Mouse (Mus musculus) embryonic fibroblast, embryonic 13.5 days (primary cell): Measurements from ENCODE around the gene Ap4s1. TPM values are rescaled to one million over a fixed set of nuclear protein-coding genes. Genes with fewer than 3 reads are reported as not detected.

Experiments
- H3K27ac ChIP-seq: 2 replicates; pipeline ENCODE4 v1.5.1; 2012; ENCODE audit warnings: low read length, control low read depth, inconsistent platforms; ENCODE audit not compliant: insufficient read depth
- H3K4me1 ChIP-seq: 2 replicates; pipeline ENCODE4 v1.6.1; 2011; ENCODE audit warnings: low read length; ENCODE audit not compliant: control insufficient read depth, insufficient read depth
- H3K4me3 ChIP-seq: 2 replicates; pipeline ENCODE4 v1.5.1; 2011; ENCODE audit warnings: mild to moderate bottlenecking, control low read depth, low read length; ENCODE audit not compliant: insufficient read depth
- CTCF ChIP-seq: IDR thresholded peaks from 2 replicates; pipeline ENCODE4 v1.5.1; 2011; ENCODE audit warnings: mild to moderate bottlenecking, control low read depth, low read length, moderate library complexity, borderline replicate concordance; ENCODE audit not compliant: insufficient read depth
- POLR2A ChIP-seq: IDR thresholded peaks from 2 replicates; pipeline ENCODE4 v1.6.1; 2011; ENCODE audit warnings: low read depth, mild to moderate bottlenecking, control low read depth, low read length, moderate library complexity
- polyA plus RNA-seq: library from polyadenylated mRNA; stranded (reverse); fragments of >200 nt; gene quantifications from 2 replicates; pipeline ENCODE4 v1.2.4, GENCODE M21; 2011; ENCODE audit warnings: low read depth; ENCODE audit not compliant: missing spikeins, insufficient read length

Ap4s1 gene
- polyA plus RNA-seq, 1 experiment = 16.5 TPM

DNA sequence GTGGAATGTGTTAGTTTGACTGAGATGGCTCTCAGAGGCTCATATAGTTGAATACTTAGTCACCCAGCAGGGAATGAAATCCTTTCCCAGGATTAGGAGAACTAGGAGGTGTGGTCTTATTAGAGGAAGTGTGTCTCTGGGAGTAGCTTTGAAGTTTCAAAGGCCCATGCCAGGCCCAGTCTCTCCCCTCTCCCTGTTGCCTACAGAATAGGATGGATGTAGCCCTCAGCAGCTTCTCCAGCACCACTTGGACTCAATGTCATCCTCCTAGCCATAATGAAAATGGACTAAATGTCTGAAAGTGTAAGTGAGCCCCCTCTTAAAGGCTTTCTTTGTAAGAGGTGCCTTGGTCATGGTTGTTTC, 65.7 kb downstream of the Ap4s1 start:
- no peak overlapping the region; the same call in 1 of the 2 replicates for H3K27ac ChIP-seq
- H3K4me1 ChIP-seq = no peaks in the 10 kb centered on the region
- TF ChIP-seq POLR2A (no peak), CTCF (no peak)
- H3K4me3 ChIP-seq = no peak overlapping the region

DNA sequence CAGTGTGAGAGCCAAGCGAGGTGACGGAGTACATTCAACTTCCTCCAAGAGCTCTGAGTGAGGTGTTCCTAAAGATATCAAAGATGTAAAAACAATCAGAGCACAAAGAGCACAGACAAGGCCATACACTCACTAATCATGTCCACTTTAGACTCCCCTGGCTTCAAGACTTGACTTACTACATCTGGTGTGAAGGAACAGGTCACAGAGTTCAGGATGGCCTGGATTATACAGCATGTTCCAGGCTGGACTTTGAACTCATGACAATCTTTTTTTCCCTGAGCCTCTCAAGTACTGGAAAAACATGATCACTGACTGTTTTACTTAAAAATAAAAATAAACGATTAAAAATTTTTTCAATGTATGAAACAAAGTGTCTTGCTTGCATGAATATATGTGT, 68.5 kb downstream of the Ap4s1 start:
- TF ChIP-seq POLR2A = no peak
- TF ChIP-seq CTCF = no peak
- Histone ChIP-seq H3K27ac (no peak overlapping the region), H3K4me1 (no peaks in the 10 kb centered on the region), H3K4me3 (no peak overlapping the region)

DNA sequence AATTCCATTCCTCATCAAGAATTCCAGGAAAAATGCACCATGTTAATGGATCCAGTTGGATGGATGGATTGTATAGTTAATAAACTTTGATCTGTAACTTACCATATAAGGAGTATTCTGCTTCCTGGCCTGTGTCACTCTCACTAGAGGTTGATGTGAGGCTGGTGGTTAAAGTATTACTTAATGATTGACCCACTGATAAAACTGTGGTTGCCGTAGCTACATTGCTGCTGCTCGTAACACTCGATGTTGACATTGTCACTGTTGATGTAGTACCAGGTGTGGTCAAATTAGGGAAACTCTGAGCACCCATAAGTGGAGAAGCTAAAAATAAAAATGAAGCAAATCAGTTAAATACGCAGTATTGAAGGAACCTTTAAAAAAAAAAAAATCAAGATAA, 76.6 kb downstream of the Ap4s1 start:
- no peak overlapping the region for H3K27ac ChIP-seq
- no peak overlapping the region for H3K4me3 ChIP-seq
- no peak for TF ChIP-seq POLR2A
- TF ChIP-seq CTCF = no peak
- H3K4me1 ChIP-seq = no peaks in the 10 kb centered on the region

GRCm38 (mm10) chr12:51768702-51769101, 77.9 kb downstream of the Ap4s1 start:
- Histone ChIP-seq H3K4me3 (no peak overlapping the region), H3K4me1 (no peaks in the 10 kb centered on the region), H3K27ac (no peak overlapping the region)
- TF ChIP-seq CTCF (no peak), POLR2A (no peak)

- Histone ChIP-seq H3K27ac (no peak overlapping the region), H3K4me1 (no peaks in the 10 kb centered on the region), H3K4me3 (no peak overlapping the region)
- TF ChIP-seq CTCF (peak; percentile 65; the same call in 1 of the 2 replicates), POLR2A (no peak)
Measured at GRCm38 (mm10) chr12:51784842-51785241, 94.0 kb downstream of the Ap4s1 start.

Other genes starting within 250 kb of the Ap4s1 start
- gene Coch, start 97.7 kb upstream of the Ap4s1 start, polyA plus RNA-seq = 3.8 and 14.8 TPM in 2 replicates
- 120 and 129 TPM in 2 replicates for gene Strn3, start 864 bp downstream of the Ap4s1 start, polyA plus RNA-seq
- 92.4 and 93.5 TPM in 2 replicates for gene Hectd1, start 138.5 kb downstream of the Ap4s1 start, polyA plus RNA-seq